Mouse (Mus musculus) E14TG2a.4 (cell line): ENCODE results near the gene Vtn.

ENCODE experiments used
- CTCF ChIP-seq: conservative IDR thresholded peaks from 2 replicates; pipeline ENCODE4 v1.5.1; 2014; ENCODE audit warnings: low read length
- POU5F1 ChIP-seq: IDR thresholded peaks from 2 replicates; pipeline ENCODE4 v1.6.1; 2014; ENCODE audit warnings: low read length, borderline replicate concordance

GRCm38 (mm10) chr11:78462669-78463068 is 36.2 kb upstream of the Vtn start:
- TF ChIP-seq CTCF (no peak), POU5F1 (no peak)
